ENCODE assay signal across 14 mouse cellular contexts in genomic region chr15:82910596-82910995, GRCm38 (mm10).
DNase-seq lines count a peak whose midpoint lies in the region; ATAC-seq and TF ChIP-seq lines count a peak whose summit lies in the region.
"Had no signal": no experiment of that assay in that cellular context is flagged by ENCODE, and none has a peak within 500 bp of the region (broad histone marks: within the 10 kb centered on the region; RNA-seq: fewer than 3 reads in every experiment).

No protein-coding gene starts in this region.

- 78% methylated on average over 2 of the region's 2 CpGs for WGBS in forebrain, postnatal 0 days
- WGBS in midbrain, embryonic 13.5 days, result 59% methylated on average over 2 of the region's 2 CpGs

- H3K4me3 ChIP-seq in testis, adult 2 months (ENCODE audit: control insufficient read depth, low read depth, low read length), result peak overlapping the region; percentile 4
- H3K4me3 ChIP-seq in forebrain, postnatal 0 days (ENCODE audit: low read depth, low read length), result no peak overlapping the region
- no peak overlapping the region; the same call in 1 of the 2 replicates for H3K4me3 ChIP-seq in midbrain, embryonic 13.5 days (replicated peaks)
- H3K4me3 ChIP-seq: heart, embryonic 15.5 days had no signal

- ATAC-seq in forebrain, postnatal 0 days, result no peak
- ATAC-seq in midbrain, embryonic 13.5 days, result no peak
- ATAC-seq: intestine, embryonic 15.5 days had no signal

- no peaks in the 10 kb centered on the region for H3K9me3 ChIP-seq in forebrain, postnatal 0 days (ENCODE audit: low read length)
- H3K9me3 ChIP-seq in midbrain, embryonic 13.5 days, result no peaks in the 10 kb centered on the region
- H3K9me3 ChIP-seq: heart, embryonic 15.5 days; intestine, embryonic 15.5 days had no signal

- H3K27me3 ChIP-seq in testis, adult 2 months (ENCODE audit: control insufficient read depth, insufficient read depth, low read length), result peaks cover 6% of the 10 kb centered on the region
- no peaks in the 10 kb centered on the region for H3K27me3 ChIP-seq in forebrain, postnatal 0 days (ENCODE audit: insufficient read depth, low read length)
- H3K27me3 ChIP-seq in midbrain, embryonic 13.5 days, result peaks cover 60% of the 10 kb centered on the region
- H3K27me3 ChIP-seq: CH12.LX had no signal

- no peak for TF ChIP-seq CTCF in testis, adult 2 months (IDR thresholded peaks at IDR 0.05; ENCODE audit: control insufficient read depth, insufficient read depth, insufficient replicate concordance, low read depth, low read length)
- no peak for TF ChIP-seq CTCF in forebrain, postnatal 0 days (IDR thresholded peaks at IDR 0.05; ENCODE audit: low read depth)

- H3K4me2 ChIP-seq in forebrain, postnatal 0 days (ENCODE audit: low read depth), result peak overlapping the region; percentile 79; the same call in 1 of the 2 replicates
- H3K4me2 ChIP-seq in midbrain, embryonic 13.5 days (replicated peaks), result peak overlapping the region; percentile 77
- H3K4me2 ChIP-seq: heart, embryonic 15.5 days had no signal

- no peak for TF ChIP-seq POLR2A in testis, adult 2 months (IDR thresholded peaks at IDR 0.05; ENCODE audit: control insufficient read depth, low read depth, low read length)

- no peak for DNase-seq in testis, postnatal 14 days (ENCODE audit: low spot score)
- no peak for DNase-seq in forebrain, postnatal 0 days
- DNase-seq in retina, postnatal 1 day, result no peak
- no peak for DNase-seq in frontal cortex, postnatal 25 days (ENCODE audit: low spot score in 2 of 2)
- no peak for DNase-seq in kidney, adult 9 months
- DNase-seq: adrenal gland, postnatal 10 days; gastrocnemius, postnatal 25 days; liver; lung, embryonic 14.5 days had no signal

- H3K9ac ChIP-seq in forebrain, postnatal 0 days, result 0 out of 2 replicates have a peak overlapping the region, but pooled peaks have one; percentile 54
- peak overlapping the region; percentile 15; the same call in 1 of the 2 replicates for H3K9ac ChIP-seq in midbrain, embryonic 13.5 days (replicated peaks)
- H3K9ac ChIP-seq: heart, embryonic 15.5 days; intestine, embryonic 15.5 days; lung, embryonic 14.5 days had no signal

- H3K27ac ChIP-seq in testis, adult 2 months (ENCODE audit: control insufficient read depth, insufficient read depth, low read depth, low read length), result no peak overlapping the region
- 0 out of 2 replicates have a peak overlapping the region, but pooled peaks have one; percentile 66 for H3K27ac ChIP-seq in forebrain, postnatal 0 days (ENCODE audit: low read depth, low read length)
- H3K27ac ChIP-seq in midbrain, embryonic 13.5 days, result peak overlapping the region; percentile 94
- H3K27ac ChIP-seq: heart, embryonic 15.5 days; intestine, embryonic 15.5 days had no signal

- H3K36me3 ChIP-seq in testis, adult 2 months (ENCODE audit: control insufficient read depth, insufficient read depth, low read length), result no peaks in the 10 kb centered on the region
- H3K36me3 ChIP-seq in forebrain, postnatal 0 days (ENCODE audit: insufficient read depth), result no peaks in the 10 kb centered on the region
- no peaks in the 10 kb centered on the region for H3K36me3 ChIP-seq in midbrain, embryonic 13.5 days
- H3K36me3 ChIP-seq: heart, embryonic 15.5 days; intestine, embryonic 15.5 days had no signal

- peaks cover 10% of the 10 kb centered on the region for H3K4me1 ChIP-seq in testis, adult 2 months (ENCODE audit: control insufficient read depth, insufficient read depth, low read length)
- H3K4me1 ChIP-seq in forebrain, postnatal 0 days (ENCODE audit: insufficient read depth), result peaks cover 10% of the 10 kb centered on the region
- peaks cover 84% of the 10 kb centered on the region for H3K4me1 ChIP-seq in midbrain, embryonic 13.5 days (replicated peaks)
